Mouse (Mus musculus): ENCODE data around the gene Pigk.

Pigk gene

GRCm38 (mm10) chr3:152907087-152907486 lies 193.2 kb downstream of the Pigk start:
- peak; percentile 18 to 24 for DNase-seq

DNA sequence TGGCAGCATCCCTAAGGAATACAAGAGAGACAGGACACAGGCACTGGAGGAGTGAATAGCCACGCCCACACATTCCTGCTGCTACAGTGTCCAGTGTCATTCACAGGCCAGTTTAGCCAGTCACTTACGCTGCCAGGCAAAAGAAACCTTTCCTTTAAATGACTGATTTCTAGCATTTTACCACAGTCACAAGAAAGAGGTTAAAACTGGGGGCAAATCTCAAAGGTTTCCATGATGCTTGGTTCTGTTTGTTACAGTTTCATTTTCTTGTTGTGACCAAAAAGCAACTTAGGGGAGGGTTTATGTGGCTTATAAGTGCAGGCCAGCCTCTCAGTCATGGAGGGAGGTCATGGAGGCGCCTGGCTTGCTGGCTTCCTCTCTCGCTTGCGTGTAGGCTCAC lies 193.8 kb downstream of the Pigk start:
- DNase-seq, result no peak

- no peak for DNase-seq
Observed at GRCm38 (mm10) chr3:152911578-152911977, 197.7 kb downstream of the Pigk start.

DNA sequence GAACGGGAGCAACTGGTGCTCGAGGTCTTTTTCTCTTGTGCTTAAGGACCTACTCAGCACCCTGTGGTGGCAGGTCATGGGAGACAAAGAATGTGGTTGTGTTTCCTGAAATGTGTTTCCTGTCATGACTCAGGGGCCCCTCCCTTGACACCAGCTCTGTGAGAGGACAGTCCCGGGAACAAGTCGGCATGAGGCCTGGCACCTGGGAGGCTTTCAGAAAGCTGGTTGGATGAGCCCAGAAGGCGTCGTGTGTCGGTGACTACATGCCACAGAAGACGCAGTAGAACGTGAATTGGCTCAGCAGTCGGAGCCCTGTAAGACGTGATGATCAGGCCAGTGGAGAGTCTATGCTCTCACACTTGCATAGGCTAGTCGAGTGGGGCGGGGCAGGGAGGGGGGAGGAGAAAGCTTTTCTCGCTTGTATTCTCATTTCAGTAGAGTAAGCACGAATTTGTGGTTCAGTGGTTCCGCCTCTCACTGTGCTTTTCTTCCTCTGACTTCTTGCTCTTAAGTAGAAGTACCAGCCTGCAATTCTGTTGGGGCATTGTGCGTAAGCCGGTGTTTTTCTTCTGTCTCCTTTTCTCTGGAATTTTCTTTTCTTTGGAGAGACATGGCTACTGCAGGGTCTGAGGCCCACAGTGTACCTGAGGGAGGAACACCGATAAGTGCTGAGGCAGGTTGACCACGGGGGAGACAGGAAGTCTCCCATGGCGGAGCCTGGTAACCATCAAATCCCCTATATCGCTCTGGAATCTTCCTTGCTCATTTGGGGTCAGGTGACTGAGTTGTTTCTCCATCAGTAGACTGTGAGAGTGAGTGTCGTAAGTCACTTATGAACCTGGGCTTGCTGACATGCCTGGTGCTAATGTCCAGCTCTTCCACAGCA lies 198.6 kb downstream of the Pigk start:
- DNase-seq, result no peak

- DNase-seq, result no peak
Observed at GRCm38 (mm10) chr3:152913150-152913549, 199.2 kb downstream of the Pigk start.

- no peak for DNase-seq
Observed at GRCm38 (mm10) chr3:152913625-152914024, 199.7 kb downstream of the Pigk start.

- no peak for DNase-seq
Observed at GRCm38 (mm10) chr3:152914376-152914775, 200.5 kb downstream of the Pigk start.

DNA sequence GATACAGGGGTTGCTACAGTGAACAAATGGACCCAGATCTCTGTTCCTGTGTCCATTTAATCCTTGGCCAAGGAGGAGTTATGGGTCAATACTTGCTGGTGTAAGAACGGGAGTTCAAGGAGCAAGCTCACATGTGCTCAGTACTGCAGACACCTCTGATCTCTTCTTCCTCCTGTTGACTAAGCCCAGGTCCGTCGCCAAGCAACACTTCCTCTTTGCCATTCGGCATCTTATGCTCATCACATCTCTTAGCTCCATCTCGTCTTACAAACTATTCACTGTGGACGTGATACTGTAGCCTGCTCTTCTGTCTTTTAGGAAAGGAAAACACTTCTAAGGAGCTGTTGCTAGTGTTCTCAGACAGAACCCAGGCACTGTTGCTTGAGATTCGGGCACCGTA lies 203.7 kb downstream of the Pigk start:
- no peak for DNase-seq

- no peak for DNase-seq
Observed at GRCm38 (mm10) chr3:152919101-152919500, 205.2 kb downstream of the Pigk start.

- DNase-seq, result no peak
Observed at GRCm38 (mm10) chr3:152920365-152920764, 206.5 kb downstream of the Pigk start.

GRCm38 (mm10) chr3:152923530-152923929 lies 209.6 kb downstream of the Pigk start:
- DNase-seq, result no peak

DNA sequence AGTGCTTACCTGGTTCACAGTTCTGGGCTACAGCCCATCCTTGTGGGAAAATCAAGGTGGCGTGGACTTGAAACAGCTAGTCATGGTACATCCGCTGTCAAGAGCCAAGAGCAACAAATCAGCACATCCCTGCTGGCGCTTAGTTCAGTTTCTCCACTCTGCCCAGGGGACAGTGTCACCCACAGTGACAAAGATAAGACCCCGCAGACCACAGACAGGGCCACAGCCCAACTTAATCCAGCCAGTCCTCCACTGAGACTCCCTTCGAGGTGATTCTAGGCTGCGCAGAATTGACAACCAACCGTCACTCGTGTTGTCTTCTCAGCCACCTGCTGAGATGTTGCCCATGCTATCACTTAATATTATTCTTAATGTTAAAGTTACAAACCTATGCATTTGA lies 211.5 kb downstream of the Pigk start:
- no peak for DNase-seq

DNA sequence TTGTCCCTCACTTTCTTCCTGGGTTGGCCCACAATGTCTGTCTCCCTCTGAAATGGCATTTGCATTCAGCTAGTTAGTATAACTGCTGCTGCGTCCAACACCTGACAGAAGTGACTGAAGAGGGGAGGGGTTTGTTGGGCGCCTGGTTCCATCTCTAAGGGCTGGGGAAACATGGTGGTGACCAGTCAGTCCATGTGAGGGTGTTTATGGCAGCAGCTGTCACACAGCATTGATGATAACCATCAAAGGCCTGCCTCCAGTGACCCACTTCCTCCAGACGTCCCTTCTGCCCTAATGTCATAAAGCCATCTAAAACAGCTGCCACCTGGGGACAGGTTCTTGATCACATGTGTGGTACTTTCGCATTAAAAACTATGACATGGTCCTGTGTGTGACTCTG lies 212.3 kb downstream of the Pigk start:
- DNase-seq, result no peak

GRCm38 (mm10) chr3:152928287-152928975 lies 214.5 kb downstream of the Pigk start:
- DNase-seq, result no peak

DNA sequence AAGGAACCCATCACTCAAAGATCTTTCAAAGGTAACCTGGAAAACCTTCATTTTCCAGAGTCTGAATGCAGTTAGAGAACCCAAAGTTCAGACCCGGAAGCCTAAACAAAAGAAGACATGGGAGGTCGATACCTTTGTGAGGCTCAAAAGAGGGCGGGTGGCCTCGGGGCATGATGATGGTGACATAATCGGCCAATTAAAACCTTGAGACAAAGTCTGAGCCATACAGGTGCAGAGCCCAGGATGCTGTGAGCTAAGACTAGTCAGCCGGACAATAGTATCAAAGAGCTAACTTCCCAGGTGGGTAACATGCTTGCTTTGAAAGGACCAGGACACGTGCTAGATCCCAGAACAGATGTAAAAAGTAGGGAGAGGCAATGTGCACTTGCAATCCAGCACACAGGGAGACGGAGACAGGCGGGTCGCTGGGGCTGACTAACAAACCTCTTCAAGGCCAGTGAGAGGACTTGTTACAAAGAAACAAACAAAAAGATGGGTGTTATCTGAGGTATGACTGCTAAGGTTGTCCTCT lies 215.4 kb downstream of the Pigk start:
- no peak for DNase-seq

- DNase-seq, result no peak
Observed at GRCm38 (mm10) chr3:152929788-152930281, 215.9 kb downstream of the Pigk start.

- no peak for DNase-seq
Observed at GRCm38 (mm10) chr3:152931354-152931753, 217.5 kb downstream of the Pigk start.

GRCm38 (mm10) chr3:152932096-152932495 lies 218.2 kb downstream of the Pigk start:
- DNase-seq, result no peak

DNA sequence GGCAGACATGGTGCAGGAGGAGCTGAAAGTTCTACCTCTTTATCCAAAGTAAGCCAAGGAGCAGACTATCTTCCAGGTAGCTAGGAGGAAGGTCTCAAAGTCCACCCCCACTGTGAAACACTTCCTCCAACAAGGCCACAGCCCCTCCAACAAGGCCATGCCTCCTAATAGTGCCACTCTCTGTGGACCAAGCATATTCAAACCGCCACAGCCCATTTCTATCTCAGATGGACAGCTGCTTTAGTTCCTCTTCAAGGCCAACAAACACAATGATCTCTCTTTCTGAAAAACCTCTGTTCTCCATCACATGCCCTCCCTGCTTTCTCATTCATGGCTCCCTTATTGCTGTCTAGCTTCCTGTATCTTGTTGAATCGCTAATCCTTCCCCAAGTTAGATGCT lies 218.6 kb downstream of the Pigk start:
- DNase-seq, result no peak

DNA sequence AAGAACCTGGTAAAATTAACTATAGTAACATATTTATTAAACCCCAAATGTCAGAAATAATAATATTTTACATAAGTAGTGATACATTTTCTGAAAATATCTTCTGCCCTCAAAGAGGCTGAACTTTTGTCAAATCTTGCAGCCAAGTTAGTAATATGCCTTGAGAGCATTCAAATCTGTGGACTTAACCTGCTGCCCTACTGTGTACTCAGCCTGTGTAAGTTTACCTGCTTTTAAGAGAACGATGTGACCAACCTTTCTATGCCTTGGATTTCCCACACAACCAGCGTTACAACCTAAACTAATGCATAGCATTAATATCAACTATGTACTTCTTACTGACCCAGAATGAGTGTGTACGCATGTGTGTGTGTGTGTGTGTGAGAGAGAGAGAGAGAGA lies 219.8 kb downstream of the Pigk start:
- DNase-seq, result no peak

GRCm38 (mm10) chr3:152936313-152936712 lies 222.4 kb downstream of the Pigk start:
- DNase-seq, result no peak

DNA sequence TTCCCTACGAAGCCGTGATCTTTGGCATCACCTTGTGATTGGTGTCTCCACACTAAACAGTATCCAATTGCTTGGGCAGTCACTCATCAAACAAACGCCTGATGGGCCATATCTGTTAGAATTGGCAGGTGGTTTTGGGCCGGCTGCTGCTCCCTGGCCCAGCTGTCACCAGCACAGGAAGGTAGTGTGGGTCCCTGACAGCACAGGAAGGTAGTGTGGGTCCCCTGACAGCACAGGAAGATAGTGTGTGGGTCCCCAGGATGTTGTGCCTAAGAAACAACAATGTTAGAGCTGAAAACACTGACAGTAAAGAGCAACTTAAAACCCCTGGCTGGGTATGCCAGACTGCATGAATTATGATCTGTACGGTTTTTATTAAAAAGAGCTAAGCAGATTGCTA lies 227.8 kb downstream of the Pigk start:
- no peak for DNase-seq

GRCm38 (mm10) chr3:152942985-152943384 lies 229.1 kb downstream of the Pigk start:
- no peak for DNase-seq

DNA sequence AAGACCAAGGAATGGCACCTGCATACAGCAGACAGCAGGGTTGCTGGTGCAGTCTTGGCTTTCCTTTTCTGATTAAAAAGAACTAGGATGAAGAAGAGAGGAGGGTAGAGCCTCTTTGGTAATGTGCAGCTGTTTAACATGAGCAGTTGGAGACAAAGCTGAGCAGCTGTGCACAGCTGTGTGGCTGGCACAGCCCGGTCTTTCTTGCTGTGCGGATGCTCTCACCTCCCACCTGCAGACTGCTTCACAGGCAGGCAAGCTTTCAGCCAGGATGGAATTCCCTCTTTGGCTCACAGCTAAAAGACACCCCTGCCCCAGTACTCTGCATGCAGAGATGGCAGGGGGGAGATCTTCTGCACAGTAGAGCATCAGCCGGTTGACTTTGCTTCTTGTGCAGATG lies 230.9 kb downstream of the Pigk start:
- no peak for DNase-seq
